Mouse (Mus musculus): ENCODE measurements around the gene Sik1. TPM values are rescaled to one million over a fixed set of nuclear protein-coding genes. Genes with fewer than 3 reads are reported as not detected.
A peak's percentile ranks its signal among the peaks of the same experiment; 100 is the strongest.

The Sik1 gene
- total RNA-seq, 2 experiments from 2014 or later, result 124 to 127 TPM

- DNase-seq, result peak; percentile 52 to 59
Observed at GRCm38 (mm10) chr17:31854770-31855596, 621 bp downstream of the Sik1 start.

- no peak for DNase-seq
Observed at GRCm38 (mm10) chr17:31853448-31854188, 2.0 kb downstream of the Sik1 start.

GRCm38 (mm10) chr17:31852782-31853447, 2.7 kb downstream of the Sik1 start:
- DNase-seq, result no peak

- no peak for DNase-seq
Observed at GRCm38 (mm10) chr17:31851816-31852476, 3.7 kb downstream of the Sik1 start.

GRCm38 (mm10) chr17:31850457-31850980, 5.1 kb downstream of the Sik1 start:
- DNase-seq, result no peak

GRCm38 (mm10) chr17:31846970-31847369, 8.6 kb downstream of the Sik1 start:
- no peak for DNase-seq

GRCm38 (mm10) chr17:31846352-31846751, 9.3 kb downstream of the Sik1 start:
- no peak for DNase-seq

GRCm38 (mm10) chr17:31843891-31844290, 11.7 kb downstream of the Sik1 start:
- DNase-seq, result no peak

- no peak for DNase-seq
Observed at GRCm38 (mm10) chr17:31842930-31843822, 12.4 kb downstream of the Sik1 start.

GRCm38 (mm10) chr17:31841842-31842611, 13.6 kb downstream of the Sik1 start:
- DNase-seq, result no peak

GRCm38 (mm10) chr17:31841453-31841841, 14.2 kb downstream of the Sik1 start:
- peak in 1 of 2 experiments; percentile 36 for DNase-seq

- DNase-seq, result no peak
Observed at GRCm38 (mm10) chr17:31840423-31841003, 15.1 kb downstream of the Sik1 start.

- DNase-seq, result no peak
Observed at GRCm38 (mm10) chr17:31836772-31837171, 18.8 kb downstream of the Sik1 start.

GRCm38 (mm10) chr17:31836264-31836607, 19.4 kb downstream of the Sik1 start:
- DNase-seq, result no peak

GRCm38 (mm10) chr17:31835528-31836263, 19.9 kb downstream of the Sik1 start:
- no peak for DNase-seq

- DNase-seq, result peak; percentile 72 to 78
Observed at GRCm38 (mm10) chr17:31834320-31835065, 21.1 kb downstream of the Sik1 start.

GRCm38 (mm10) chr17:31833752-31834151, 21.9 kb downstream of the Sik1 start:
- DNase-seq, result no peak

GRCm38 (mm10) chr17:31832577-31832964, 23.0 kb downstream of the Sik1 start:
- DNase-seq, result no peak
